Mouse (Mus musculus) neural tube, embryonic 11.5 days (tissue): ENCODE measurements around the gene Nmt1. TPM values are rescaled to one million over a fixed set of nuclear protein-coding genes. Genes with fewer than 3 reads are reported as not detected.

Experiments
- ATAC-seq: fragments of 200-750 bp; cut with Nextera tagmentation; 2 replicates; pipeline ENCODE4 v1.8.0; 2017; ENCODE audit warnings: moderate number of reproducible peaks, mild to moderate bottlenecking, moderate TSS enrichment, moderate library complexity; ENCODE audit not compliant: insufficient read depth, low FRiP score, low TSS enrichment
- DNase-seq: peaks from one replicate; pipeline ENCODE4 v3.0.0-alpha.2; 2015; ENCODE audit warnings: low spot score
- H3K27ac ChIP-seq: fragments of 300-500 bp; sonication (generic); 2 replicates; pipeline ENCODE4 v1.5.1; 2014; ENCODE audit warnings: low read depth, mild to moderate bottlenecking, low read length
- H3K27me3 ChIP-seq: fragments of 300-500 bp; sonication (generic); 2 replicates; pipeline ENCODE4 v1.6.1; 2014; ENCODE audit warnings: mild to moderate bottlenecking, low read length, mixed read lengths; ENCODE audit not compliant: control insufficient read depth, insufficient read depth
- H3K36me3 ChIP-seq: fragments of 300-500 bp; sonication (generic); 2 replicates; pipeline ENCODE4 v1.6.1; 2014; ENCODE audit warnings: mild to moderate bottlenecking, low read length, moderate library complexity, mixed read lengths; ENCODE audit not compliant: control insufficient read depth, insufficient read depth
- H3K4me1 ChIP-seq: fragments of 300-500 bp; sonication (generic); 2 replicates; pipeline ENCODE4 v1.6.1; 2014; ENCODE audit warnings: low read length, mixed read lengths; ENCODE audit not compliant: control insufficient read depth, insufficient read depth
- H3K4me2 ChIP-seq: fragments of 300-500 bp; sonication (generic); 2 replicates; pipeline ENCODE4 v1.6.1; 2014; ENCODE audit warnings: low read depth, mild to moderate bottlenecking, moderate library complexity
- H3K4me3 ChIP-seq: fragments of 300-500 bp; sonication (generic); 2 replicates; pipeline ENCODE4 v1.5.1; 2014; ENCODE audit warnings: low read depth, low read length
- H3K9ac ChIP-seq: fragments of 300-500 bp; sonication (generic); 2 replicates; pipeline ENCODE4 v1.6.1; 2014; ENCODE audit warnings: mild to moderate bottlenecking, low read length
- H3K9me3 ChIP-seq: fragments of 300-500 bp; sonication (generic); 2 replicates; pipeline ENCODE4 v1.6.1; 2016; ENCODE audit warnings: low read length; ENCODE audit not compliant: control insufficient read depth
- WGBS: fragments of 180-500 bp; shearing (Covaris S2); extraction: QIAGEN DNeasy Blood & Tissue Kit; methylation state at CpG from one replicate; pipeline ENCODE4 v1.1.7; 2014; 5-methylcytosine and 5-hydroxymethylcytosine counted together
- polyA plus RNA-seq: library from polyadenylated mRNA; unstranded; fragments of >200 nt; fragmentation: Nextera tagmentation; extraction: Ambion mirVana; gene quantifications from 2 replicates; pipeline ENCODE4 v1.2.1, GENCODE M21; 2014

The Nmt1 gene
- polyA plus RNA-seq: 51.5 and 53.3 TPM in 2 replicates

DNA sequence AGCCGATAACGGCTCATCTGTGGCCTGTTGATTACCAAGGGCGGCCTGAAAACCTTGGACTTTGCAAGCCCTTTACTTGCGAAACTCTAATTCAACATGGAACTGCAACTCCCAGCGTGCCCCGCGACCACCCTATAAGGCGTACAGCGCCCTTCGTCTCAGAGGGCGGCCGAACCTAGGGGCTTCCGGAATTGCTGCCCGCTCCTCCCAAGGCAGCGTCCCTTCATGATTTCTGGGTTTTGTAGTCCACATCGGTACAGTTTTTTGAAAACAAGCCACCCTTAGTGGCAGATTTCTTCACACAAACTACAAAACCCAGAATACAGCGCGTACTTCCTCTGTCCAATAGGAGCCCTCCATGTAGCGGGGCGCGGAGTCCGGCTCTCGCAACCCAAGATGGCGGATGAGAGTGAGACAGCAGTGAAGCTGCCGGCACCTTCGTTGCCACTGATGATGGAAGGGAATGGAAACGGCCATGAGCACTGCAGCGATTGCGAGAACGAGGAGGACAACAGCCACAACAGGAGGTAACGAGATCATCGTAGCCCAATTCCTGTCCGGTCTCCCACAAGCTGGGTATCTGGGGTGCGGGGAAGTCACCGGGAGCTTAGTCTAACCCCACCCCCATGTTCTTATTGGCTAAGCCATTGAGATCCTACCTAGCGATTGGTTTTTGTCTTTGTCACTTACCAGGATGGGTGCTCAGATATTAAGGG is at the start of gene Nmt1, which contains the start of gene Dcakd:
Gene Nmt1 (plus strand): TSS at position 15 of the 716 bp plus-strand sequence.
Gene Dcakd (minus strand): TSS at position 158 of the 716 bp plus-strand sequence.
- Histone ChIP-seq H3K27ac (no peak within 1 kb of the TSS; the same call in 1 of the 2 replicates), H3K4me2 (peak within 1 kb of the TSS; percentile 59), H3K9me3 (no peaks in the 10 kb centered on the region), H3K36me3 (no peaks in the 10 kb centered on the region), H3K4me3 (peak within 1 kb of the TSS; percentile 52), H3K4me1 (peaks cover 6% of the 10 kb centered on the region), H3K9ac (peak within 1 kb of the TSS; percentile 70), H3K27me3 (no peaks in the 10 kb centered on the region)
- DNase-seq: peak; percentile 95
- under 1% methylated on average over 36 of the region's 36 CpGs for WGBS
- peak; percentile 97 for ATAC-seq

DNA sequence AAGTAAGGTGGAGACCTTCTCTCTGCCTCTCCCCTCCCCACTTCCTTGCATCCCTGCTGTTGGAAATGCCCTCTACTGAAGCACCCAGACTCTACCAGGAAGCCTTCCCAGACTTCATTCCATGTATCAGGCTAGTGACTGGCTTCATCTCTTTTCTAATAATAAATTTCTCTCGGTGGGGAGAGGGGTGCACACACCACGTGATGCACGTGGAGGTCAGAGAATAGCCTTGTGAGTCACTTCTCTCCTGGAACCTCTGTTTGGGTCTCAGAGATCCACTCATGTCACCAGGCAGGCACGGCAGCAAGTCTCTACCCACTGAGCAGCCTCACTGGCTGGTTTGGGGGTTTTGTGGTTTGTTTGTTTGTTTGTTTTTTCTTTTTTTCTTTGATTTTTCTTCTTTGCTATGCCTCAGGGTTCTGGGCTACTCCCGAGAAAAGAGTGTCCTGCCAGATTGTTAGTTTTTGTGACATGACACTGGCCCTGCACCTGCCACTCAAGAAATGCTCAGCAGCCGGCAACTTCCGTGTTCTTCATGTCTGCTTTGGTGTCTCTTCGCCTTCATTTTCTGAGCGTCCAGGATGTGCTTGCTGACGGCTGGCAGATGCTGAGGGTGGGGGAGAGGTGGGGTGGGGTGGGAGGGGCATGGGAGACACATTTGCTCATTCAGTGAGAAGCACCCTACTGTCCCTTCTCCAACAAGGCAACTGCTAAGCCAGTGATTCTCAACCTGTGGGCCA is 46.7 kb upstream of the Nmt1 start:
- ATAC-seq (no peak), DNase-seq (no peak)
- Histone ChIP-seq H3K4me3 (no peak overlapping the region), H3K4me1 (no peaks in the 10 kb centered on the region), H3K9me3 (no peaks in the 10 kb centered on the region), H3K27me3 (no peaks in the 10 kb centered on the region), H3K9ac (no peak overlapping the region), H3K36me3 (no peaks in the 10 kb centered on the region), H3K4me2 (no peak overlapping the region), H3K27ac (no peak overlapping the region)
- WGBS: 64% methylated on average over 10 of the region's 10 CpGs

DNA sequence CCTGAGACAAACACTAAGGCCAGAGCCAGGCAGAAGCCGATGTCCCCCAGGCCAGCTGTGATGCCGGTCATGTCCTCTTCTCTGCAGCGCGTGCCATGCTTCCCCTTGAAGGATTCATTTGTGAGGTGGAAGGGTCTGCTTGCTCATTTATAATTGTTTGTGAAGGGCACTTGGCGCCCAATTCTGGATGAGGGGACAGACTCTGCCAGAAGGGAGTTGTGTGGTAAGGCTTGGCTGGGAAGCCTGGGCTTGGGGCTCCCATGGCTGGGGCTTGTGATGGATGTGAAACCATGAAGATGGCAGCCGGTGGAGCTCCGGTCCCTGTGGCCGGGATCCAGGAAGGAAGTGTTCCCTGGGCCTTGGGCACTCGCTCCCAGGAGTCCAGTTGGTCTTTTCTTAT is 43.9 kb upstream of the Nmt1 start:
- ATAC-seq (no peak), DNase-seq (no peak)
- H3K4me1 ChIP-seq: no peaks in the 10 kb centered on the region
- no peak overlapping the region for H3K27ac ChIP-seq
- H3K27me3 ChIP-seq: peaks cover 7% of the 10 kb centered on the region
- H3K36me3 ChIP-seq: no peaks in the 10 kb centered on the region
- no peaks in the 10 kb centered on the region for H3K9me3 ChIP-seq
- H3K4me2 ChIP-seq: no peak overlapping the region
- no peak overlapping the region for H3K9ac ChIP-seq
- no peak overlapping the region for H3K4me3 ChIP-seq
- WGBS: 81% methylated on average over 9 of the region's 9 CpGs

DNA sequence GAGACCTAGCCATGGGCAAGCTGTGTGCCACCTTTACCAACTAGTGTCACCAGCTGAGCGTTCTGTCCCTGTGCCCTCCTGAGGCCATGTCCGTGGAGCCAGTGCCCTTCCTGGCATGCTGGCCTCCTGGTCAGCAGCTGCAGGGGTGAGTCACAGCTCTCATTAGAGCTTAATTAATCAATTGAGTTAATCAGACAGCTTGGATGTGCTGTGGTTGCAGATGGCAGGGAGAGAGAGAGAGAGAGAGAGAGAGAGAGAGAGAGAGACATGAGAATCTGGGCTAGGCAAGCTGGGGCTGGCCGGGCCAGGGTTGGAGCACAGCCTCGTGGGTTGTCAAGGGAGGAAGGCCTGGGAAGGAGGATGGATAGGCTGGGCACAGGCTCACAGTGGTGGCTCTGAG is 43.4 kb upstream of the Nmt1 start:
- H3K4me3 ChIP-seq: no peak overlapping the region

DNA sequence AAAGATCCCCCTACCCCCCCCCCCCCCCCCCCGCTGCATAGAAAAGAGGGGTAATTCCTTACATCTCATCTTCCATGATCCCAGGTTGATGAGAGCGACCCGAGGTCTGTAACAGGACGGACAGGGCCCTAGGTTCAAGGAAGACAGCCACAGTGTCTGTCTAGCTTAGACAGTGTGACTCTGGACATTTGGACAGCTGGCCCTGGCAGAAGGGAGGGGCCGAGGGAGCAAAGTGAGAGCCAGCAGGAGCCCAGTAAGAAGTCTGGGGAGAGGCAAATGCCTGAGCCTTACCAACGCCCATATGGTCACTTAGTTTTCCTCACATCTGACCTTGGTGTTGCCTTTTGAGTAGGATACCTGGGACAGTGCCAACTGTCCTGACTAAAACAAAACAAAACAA is 42.8 kb upstream of the Nmt1 start:
- H3K36me3 ChIP-seq: no peaks in the 10 kb centered on the region
- H3K4me1 ChIP-seq: peaks cover 4% of the 10 kb centered on the region; the same call in 1 of the 2 replicates
- ATAC-seq (no peak), DNase-seq (no peak)
- no peak overlapping the region for H3K27ac ChIP-seq
- H3K4me2 ChIP-seq: no peak overlapping the region
- no peaks in the 10 kb centered on the region for H3K9me3 ChIP-seq
- peaks cover 14% of the 10 kb centered on the region for H3K27me3 ChIP-seq
- no peak overlapping the region for H3K4me3 ChIP-seq
- no peak overlapping the region for H3K9ac ChIP-seq
- 56% methylated on average over 5 of the region's 6 CpGs for WGBS

More for the DNA sequence above, 43.4 kb upstream of the Nmt1 start:
- Histone ChIP-seq H3K27ac (no peak overlapping the region), H3K4me1 (peaks cover 2% of the 10 kb centered on the region; the same call in 1 of the 2 replicates), H3K9me3 (no peaks in the 10 kb centered on the region), H3K4me2 (no peak overlapping the region), H3K36me3 (no peaks in the 10 kb centered on the region), H3K27me3 (peaks cover 12% of the 10 kb centered on the region), H3K9ac (no peak overlapping the region)
- ATAC-seq (no peak), DNase-seq (no peak)
- WGBS: 64% methylated on average over 4 of the region's 4 CpGs

DNA sequence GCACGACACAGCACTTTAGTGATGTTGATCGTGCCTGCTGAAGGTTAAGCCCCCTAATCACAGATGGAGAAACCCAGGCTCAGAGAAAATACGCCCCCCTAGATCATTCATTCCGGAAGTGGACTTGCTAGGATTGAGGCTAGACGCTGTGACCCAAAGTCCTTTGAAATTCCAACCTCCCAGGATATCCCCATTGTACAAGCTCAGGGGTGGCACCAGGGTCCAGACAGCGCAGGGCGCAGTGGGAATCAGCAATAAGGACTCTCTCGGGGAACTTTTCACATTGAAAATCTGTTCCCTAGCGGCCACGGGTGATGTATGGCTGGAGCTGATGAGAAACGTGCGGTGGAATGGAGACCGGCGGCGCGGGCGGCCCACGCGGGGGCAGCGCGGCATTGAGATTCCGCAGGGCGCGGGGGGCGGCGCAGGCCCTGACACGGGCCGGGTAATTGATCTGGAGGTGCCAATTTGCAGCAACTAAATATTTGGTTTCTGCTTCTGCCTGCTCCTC is 38.3 kb upstream of the Nmt1 start:
- Histone ChIP-seq H3K27me3 (peaks cover 35% of the 10 kb centered on the region), H3K9me3 (no peaks in the 10 kb centered on the region), H3K9ac (peak overlapping the region; percentile 16; the same call in 1 of the 2 replicates), H3K4me1 (peaks cover 11% of the 10 kb centered on the region), H3K36me3 (peaks cover 4% of the 10 kb centered on the region; the same call in 1 of the 2 replicates), H3K4me2 (peak overlapping the region; percentile 48), H3K27ac (no peak overlapping the region), H3K4me3 (peak overlapping the region; percentile 22)
- WGBS: 5% methylated on average over 28 of the region's 28 CpGs
- ATAC-seq (no peak), DNase-seq (no peak)

DNA sequence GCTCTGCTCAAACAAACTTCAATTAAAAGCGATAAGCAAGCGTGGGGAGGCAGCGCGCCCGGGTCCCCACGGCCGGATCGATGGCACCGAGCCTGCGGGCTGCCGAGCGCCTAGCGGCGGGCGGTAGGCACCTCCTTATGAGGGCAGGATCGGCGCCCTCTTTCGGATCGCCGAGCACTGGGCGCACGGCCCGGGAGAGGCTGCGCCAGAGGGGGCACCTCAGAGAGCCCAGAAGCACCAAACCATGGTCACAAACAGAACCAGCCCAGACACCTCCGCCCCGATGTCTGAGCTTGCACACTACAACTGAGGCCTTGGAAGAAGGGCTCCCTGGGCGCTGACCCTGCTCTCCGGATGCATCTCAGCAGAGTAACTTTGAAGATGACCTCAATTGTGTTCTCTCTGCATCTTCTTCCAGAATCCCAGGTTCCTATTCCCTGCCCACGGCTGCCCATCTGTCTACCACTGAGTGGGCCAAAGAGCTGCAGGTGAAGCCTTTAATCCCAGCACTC is 37.8 kb upstream of the Nmt1 start:
- no peak overlapping the region for H3K27ac ChIP-seq
- WGBS: 2% methylated on average over 29 of the region's 29 CpGs
- peaks cover 4% of the 10 kb centered on the region; the same call in 1 of the 2 replicates for H3K36me3 ChIP-seq
- H3K9me3 ChIP-seq: no peaks in the 10 kb centered on the region
- DNase-seq: peak; percentile 57
- H3K27me3 ChIP-seq: peaks cover 35% of the 10 kb centered on the region
- peak overlapping the region; percentile 16; the same call in 1 of the 2 replicates for H3K9ac ChIP-seq
- peaks cover 11% of the 10 kb centered on the region for H3K4me1 ChIP-seq
- no peak for ATAC-seq
- peak overlapping the region; percentile 48 for H3K4me2 ChIP-seq
- H3K4me3 ChIP-seq: peak overlapping the region; percentile 22

DNA sequence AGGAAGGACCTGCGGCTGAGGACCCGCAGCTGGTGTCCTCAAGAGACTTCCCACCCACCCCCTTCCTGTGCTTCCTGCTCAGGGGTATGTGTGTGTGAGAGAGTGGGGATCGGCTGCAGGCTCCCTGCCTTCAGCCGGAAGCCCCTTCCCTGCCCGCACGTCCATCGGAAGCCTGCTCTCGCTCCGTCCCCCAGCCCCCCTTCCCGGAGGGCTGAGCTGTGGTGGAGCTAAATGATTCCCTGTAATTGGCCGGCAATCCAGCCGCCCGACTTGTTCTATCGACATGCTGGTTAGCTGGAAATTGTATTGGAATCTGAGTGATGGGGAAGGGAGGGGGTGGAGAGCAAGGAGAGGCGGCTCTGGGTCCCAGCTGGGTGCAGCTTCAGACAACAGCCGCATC is 36.3 kb upstream of the Nmt1 start:
- DNase-seq (peak; percentile 67), ATAC-seq (no peak)
- peak overlapping the region; percentile 4; the same call in 1 of the 2 replicates for H3K4me3 ChIP-seq
- WGBS: 2% methylated on average over 16 of the region's 16 CpGs
- H3K36me3 ChIP-seq: peaks cover 14% of the 10 kb centered on the region
- H3K4me2 ChIP-seq: peak overlapping the region; percentile 39
- H3K9me3 ChIP-seq: no peaks in the 10 kb centered on the region
- 0 out of 2 replicates have a peak overlapping the region, but pooled peaks have one; percentile 4 for H3K27ac ChIP-seq
- H3K4me1 ChIP-seq: peaks cover 11% of the 10 kb centered on the region
- H3K27me3 ChIP-seq: peaks cover 35% of the 10 kb centered on the region
- peak overlapping the region; percentile 23 for H3K9ac ChIP-seq
